Mouse (Mus musculus): ENCODE results near the gene Olfr31.

The Olfr31 gene

GRCm38 (mm10) chr14:14354511-14355359 lies 32.1 kb downstream of the Olfr31 start:
- peak; percentile 17 to 37 for DNase-seq (ENCODE audit: low spot score in 2 of 2)

- no peak for DNase-seq (ENCODE audit: low spot score in 2 of 2)
These were observed 32.7 kb downstream of the Olfr31 start for GRCm38 (mm10) chr14:14355360-14355646.
